Mouse (Mus musculus): Measurements from ENCODE around the gene Ift52. TPM values are rescaled to one million over a fixed set of nuclear protein-coding genes. Genes with fewer than 3 reads are reported as not detected.

The Ift52 gene
- polyA plus RNA-seq, 1 experiment from 2014 or later = 43.0 TPM

DNA sequence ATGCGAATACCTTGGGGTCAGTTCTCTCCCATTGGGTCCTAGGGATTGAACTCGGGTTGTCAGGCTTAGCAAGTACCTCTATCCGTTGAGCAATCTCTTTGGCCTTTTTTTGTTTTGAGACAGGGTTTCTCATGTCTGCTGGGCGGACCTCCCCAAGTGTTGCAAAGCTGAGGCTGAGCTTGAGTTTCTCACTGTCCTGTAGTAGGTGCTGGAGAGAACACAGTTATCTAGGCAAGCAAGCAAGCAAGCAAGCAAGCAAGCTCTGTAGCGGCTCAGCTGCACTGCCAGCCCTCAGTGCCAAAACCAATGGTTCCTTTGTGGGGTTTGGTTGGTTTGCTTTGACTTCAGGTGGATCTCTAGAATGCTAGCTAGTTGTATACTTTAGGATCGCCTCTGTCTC, 43.5 kb downstream of the Ift52 start:
- H3K4me2 ChIP-seq = no peak overlapping the region
- H3K4me3 ChIP-seq (ENCODE audit: low read depth, low read length) = no peak overlapping the region
- H3K9ac ChIP-seq (ENCODE audit: low read depth, low read length) = no peak overlapping the region
- peaks cover 37% of the 10 kb centered on the region for H3K4me1 ChIP-seq (replicated peaks; ENCODE audit: control insufficient read depth, insufficient read depth, low read length)
- H3K27me3 ChIP-seq (replicated peaks; ENCODE audit: control insufficient read depth, insufficient read depth, low read length) = no peaks in the 10 kb centered on the region
- WGBS = 71% methylated on average over 6 of the region's 6 CpGs
- ATAC-seq (replicated peaks; ENCODE audit: low FRiP score) (no peak), DNase-seq (ENCODE audit: low spot score) (no peak)
- no peak overlapping the region for H3K27ac ChIP-seq (ENCODE audit: low read depth, low read length)
- peaks cover 16% of the 10 kb centered on the region for H3K36me3 ChIP-seq (ENCODE audit: control insufficient read depth, insufficient read depth, low read length)
- H3K9me3 ChIP-seq (ENCODE audit: control insufficient read depth, low read length) = no peaks in the 10 kb centered on the region

DNA sequence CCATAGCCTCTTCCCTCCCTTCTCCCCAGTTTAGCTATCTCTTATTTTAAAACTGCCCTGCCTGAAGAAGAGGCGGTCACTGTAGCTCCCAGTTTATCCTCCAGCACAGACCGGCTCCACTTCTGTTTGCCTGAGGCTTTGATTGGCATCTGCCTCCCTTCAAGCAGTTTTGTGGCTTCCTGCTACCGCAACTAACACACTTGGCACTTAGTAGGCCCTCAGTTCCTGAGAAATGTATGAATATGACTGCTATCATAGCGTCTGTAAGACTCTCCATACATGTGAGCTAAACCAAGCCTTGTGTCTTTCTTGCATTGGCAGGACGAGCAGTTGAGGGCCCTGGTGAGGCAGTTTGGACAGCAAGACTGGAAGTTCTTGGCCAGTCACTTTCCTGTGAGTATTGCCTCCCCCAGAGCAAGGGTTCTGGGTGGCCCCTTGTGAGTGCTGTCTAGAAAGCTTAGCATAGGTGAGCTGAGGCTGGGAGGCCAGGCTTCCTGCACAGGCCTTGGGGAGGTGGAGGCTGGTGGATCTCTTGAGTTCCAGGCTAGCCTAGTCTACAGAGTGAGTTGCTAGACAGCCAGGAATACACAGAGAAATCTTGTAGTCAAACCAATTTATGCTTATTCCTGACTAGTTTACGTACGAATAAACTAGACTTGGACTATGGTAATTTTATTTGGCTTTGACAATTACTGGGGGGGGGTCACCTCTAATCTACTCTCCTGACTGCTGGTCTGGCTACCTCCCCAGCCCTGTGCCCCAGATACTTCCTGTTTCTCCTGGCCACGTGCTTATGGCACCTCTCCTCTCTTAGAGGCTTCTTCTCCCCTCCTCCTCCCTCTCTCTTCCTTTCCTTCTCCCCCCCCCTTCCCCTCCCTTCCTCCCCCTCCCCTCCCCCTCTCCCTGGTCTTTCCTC, 44.3 kb downstream of the Ift52 start:
- no peak for ATAC-seq (replicated peaks; ENCODE audit: low FRiP score)
- H3K9ac ChIP-seq (ENCODE audit: low read depth, low read length) = no peak overlapping the region
- H3K27me3 ChIP-seq (replicated peaks; ENCODE audit: control insufficient read depth, insufficient read depth, low read length) = no peaks in the 10 kb centered on the region
- H3K36me3 ChIP-seq (ENCODE audit: control insufficient read depth, insufficient read depth, low read length) = peaks cover 16% of the 10 kb centered on the region
- H3K4me3 ChIP-seq (ENCODE audit: low read depth, low read length) = no peak overlapping the region
- H3K27ac ChIP-seq (ENCODE audit: low read depth, low read length) = no peak overlapping the region; the same call in 1 of the 2 replicates
- no peaks in the 10 kb centered on the region for H3K9me3 ChIP-seq (ENCODE audit: control insufficient read depth, low read length)
- WGBS = 53% methylated on average over 8 of the region's 8 CpGs
- H3K4me2 ChIP-seq = no peak overlapping the region
- H3K4me1 ChIP-seq (replicated peaks; ENCODE audit: control insufficient read depth, insufficient read depth, low read length) = peaks cover 29% of the 10 kb centered on the region
- DNase-seq (ENCODE audit: low spot score) = no peak

GRCm38 (mm10) chr2:163062119-163062508, 45.0 kb downstream of the Ift52 start:
- no peak overlapping the region for H3K4me3 ChIP-seq (ENCODE audit: low read depth, low read length)
- H3K27me3 ChIP-seq (replicated peaks; ENCODE audit: control insufficient read depth, insufficient read depth, low read length) = no peaks in the 10 kb centered on the region
- H3K4me1 ChIP-seq (replicated peaks; ENCODE audit: control insufficient read depth, insufficient read depth, low read length) = peaks cover 24% of the 10 kb centered on the region
- no peak for ATAC-seq (replicated peaks; ENCODE audit: low FRiP score)
- no peak overlapping the region for H3K27ac ChIP-seq (ENCODE audit: low read depth, low read length)
- WGBS = 83% methylated on average over 6 of the region's 6 CpGs
- no peaks in the 10 kb centered on the region for H3K9me3 ChIP-seq (ENCODE audit: control insufficient read depth, low read length)
- peaks cover 16% of the 10 kb centered on the region for H3K36me3 ChIP-seq (ENCODE audit: control insufficient read depth, insufficient read depth, low read length)
- no peak overlapping the region for H3K9ac ChIP-seq (ENCODE audit: low read depth, low read length)
- H3K4me2 ChIP-seq = no peak overlapping the region
- no peak for DNase-seq (ENCODE audit: low spot score)

DNA sequence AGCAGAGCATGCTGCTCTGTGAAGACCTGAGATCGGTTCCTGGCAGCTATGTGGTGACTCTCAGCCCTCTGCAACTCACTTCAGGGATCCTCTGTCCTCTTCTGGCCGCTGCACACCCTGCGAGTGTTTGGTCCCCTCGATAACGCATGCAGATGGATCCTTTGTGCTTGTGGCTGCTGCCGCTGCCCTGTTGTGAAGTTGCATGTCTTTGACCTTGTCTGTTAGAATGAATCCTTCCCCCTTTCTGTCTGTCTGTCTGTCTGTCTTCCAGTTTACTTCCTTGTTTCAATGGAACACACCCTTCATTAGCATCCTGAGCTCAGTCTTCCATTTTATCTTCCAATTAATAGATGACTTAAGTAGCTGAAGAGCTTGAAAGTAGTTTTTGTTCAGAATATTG, 49.2 kb downstream of the Ift52 start:
- Histone ChIP-seq H3K4me3 (ENCODE audit: low read depth, low read length) (no peak overlapping the region), H3K36me3 (ENCODE audit: control insufficient read depth, insufficient read depth, low read length) (peaks cover 29% of the 10 kb centered on the region), H3K27me3 (replicated peaks; ENCODE audit: control insufficient read depth, insufficient read depth, low read length) (no peaks in the 10 kb centered on the region), H3K4me1 (replicated peaks; ENCODE audit: control insufficient read depth, insufficient read depth, low read length) (peaks cover 3% of the 10 kb centered on the region; the same call in 1 of the 2 replicates), H3K9me3 (ENCODE audit: control insufficient read depth, low read length) (no peaks in the 10 kb centered on the region), H3K4me2 (no peak overlapping the region), H3K9ac (ENCODE audit: low read depth, low read length) (no peak overlapping the region), H3K27ac (ENCODE audit: low read depth, low read length) (no peak overlapping the region)
- 94% methylated on average over 6 of the region's 6 CpGs for WGBS
- DNase-seq (ENCODE audit: low spot score) (no peak), ATAC-seq (replicated peaks; ENCODE audit: low FRiP score) (no peak)

- 87% methylated on average over 1 of the region's 1 CpGs for WGBS
- DNase-seq (ENCODE audit: low spot score) = no peak
- no peak for ATAC-seq (replicated peaks; ENCODE audit: low FRiP score)
- Histone ChIP-seq H3K27me3 (replicated peaks; ENCODE audit: control insufficient read depth, insufficient read depth, low read length) (no peaks in the 10 kb centered on the region), H3K9ac (ENCODE audit: low read depth, low read length) (no peak overlapping the region), H3K36me3 (ENCODE audit: control insufficient read depth, insufficient read depth, low read length) (peaks cover 29% of the 10 kb centered on the region), H3K27ac (ENCODE audit: low read depth, low read length) (no peak overlapping the region), H3K9me3 (ENCODE audit: control insufficient read depth, low read length) (no peaks in the 10 kb centered on the region), H3K4me2 (no peak overlapping the region; the same call in 1 of the 2 replicates), H3K4me1 (replicated peaks; ENCODE audit: control insufficient read depth, insufficient read depth, low read length) (no peaks in the 10 kb centered on the region), H3K4me3 (ENCODE audit: low read depth, low read length) (no peak overlapping the region)
Observed at GRCm38 (mm10) chr2:163067233-163067632, 50.1 kb downstream of the Ift52 start.

GRCm38 (mm10) chr2:163070213-163070612, 53.1 kb downstream of the Ift52 start:
- no peaks in the 10 kb centered on the region for H3K9me3 ChIP-seq (ENCODE audit: control insufficient read depth, low read length)
- 92% methylated on average over 3 of the region's 3 CpGs for WGBS
- H3K4me2 ChIP-seq = no peak overlapping the region
- no peaks in the 10 kb centered on the region for H3K27me3 ChIP-seq (replicated peaks; ENCODE audit: control insufficient read depth, insufficient read depth, low read length)
- H3K36me3 ChIP-seq (ENCODE audit: control insufficient read depth, insufficient read depth, low read length) = peaks cover 27% of the 10 kb centered on the region
- H3K4me1 ChIP-seq (replicated peaks; ENCODE audit: control insufficient read depth, insufficient read depth, low read length) = no peaks in the 10 kb centered on the region
- H3K9ac ChIP-seq (ENCODE audit: low read depth, low read length) = no peak overlapping the region
- no peak overlapping the region for H3K27ac ChIP-seq (ENCODE audit: low read depth, low read length)
- DNase-seq (ENCODE audit: low spot score) (no peak), ATAC-seq (replicated peaks; ENCODE audit: low FRiP score) (no peak)
- no peak overlapping the region for H3K4me3 ChIP-seq (ENCODE audit: low read depth, low read length)

DNA sequence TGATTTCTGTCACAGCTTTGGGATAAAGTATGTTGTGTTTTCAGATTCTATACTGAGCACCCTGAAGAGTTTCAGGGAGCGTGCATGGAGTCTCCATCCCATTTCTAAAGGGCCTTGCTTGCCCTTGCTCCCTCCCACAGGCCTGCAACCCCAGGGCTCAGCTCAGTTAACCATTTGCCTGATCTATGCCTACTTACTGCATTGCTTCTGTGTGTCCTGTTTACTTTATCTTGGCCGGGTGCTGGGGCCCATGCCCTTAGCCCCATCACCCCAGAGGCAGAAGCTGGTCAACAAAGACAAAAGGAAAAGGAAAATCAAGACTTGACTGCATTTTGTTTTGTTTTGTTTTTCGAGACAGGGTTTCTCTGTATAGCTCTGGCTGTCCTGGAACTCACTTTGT, 54.4 kb downstream of the Ift52 start:
- ATAC-seq (replicated peaks; ENCODE audit: low FRiP score) (no peak), DNase-seq (ENCODE audit: low spot score) (no peak)
- 75% methylated on average over 3 of the region's 3 CpGs for WGBS
- Histone ChIP-seq H3K4me2 (no peak overlapping the region), H3K36me3 (ENCODE audit: control insufficient read depth, insufficient read depth, low read length) (peaks cover 32% of the 10 kb centered on the region), H3K9me3 (ENCODE audit: control insufficient read depth, low read length) (no peaks in the 10 kb centered on the region), H3K27ac (ENCODE audit: low read depth, low read length) (no peak overlapping the region), H3K27me3 (replicated peaks; ENCODE audit: control insufficient read depth, insufficient read depth, low read length) (no peaks in the 10 kb centered on the region), H3K9ac (ENCODE audit: low read depth, low read length) (no peak overlapping the region), H3K4me1 (replicated peaks; ENCODE audit: control insufficient read depth, insufficient read depth, low read length) (no peaks in the 10 kb centered on the region), H3K4me3 (ENCODE audit: low read depth, low read length) (no peak overlapping the region)

GRCm38 (mm10) chr2:163073023-163073757, 56.0 kb downstream of the Ift52 start:
- Histone ChIP-seq H3K27me3 (replicated peaks; ENCODE audit: control insufficient read depth, insufficient read depth, low read length) (no peaks in the 10 kb centered on the region), H3K4me1 (replicated peaks; ENCODE audit: control insufficient read depth, insufficient read depth, low read length) (no peaks in the 10 kb centered on the region), H3K4me2 (no peak overlapping the region), H3K27ac (ENCODE audit: low read depth, low read length) (no peak overlapping the region), H3K9me3 (ENCODE audit: control insufficient read depth, low read length) (no peaks in the 10 kb centered on the region), H3K9ac (ENCODE audit: low read depth, low read length) (no peak overlapping the region), H3K36me3 (ENCODE audit: control insufficient read depth, insufficient read depth, low read length) (peaks cover 38% of the 10 kb centered on the region), H3K4me3 (ENCODE audit: low read depth, low read length) (no peak overlapping the region)
- ATAC-seq (replicated peaks; ENCODE audit: low FRiP score) = no peak
- 95% methylated on average over 9 of the region's 9 CpGs for WGBS
- no peak for DNase-seq (ENCODE audit: low spot score)

All from liver, embryonic 11.5 days (tissue).